Mouse (Mus musculus) CH12.LX (cell line): ENCODE measurements at regions not wholly inside any gene's neighbourhood (a gene's known extent, or its start where the extent isn't known, plus 50 kb on each side); places are given as distances from the start of the nearest gene placed in this dataset.

ENCODE experiments used
- DNase-seq: peaks from one replicate; pipeline ENCODE4 v3.0.0-alpha.2; 2013; ENCODE audit errors: extremely low read depth
- H3K27ac ChIP-seq: 2 replicates; pipeline ENCODE4 v1.5.1; 2012; ENCODE audit warnings: low read depth, mild to moderate bottlenecking, control low read depth, moderate library complexity; ENCODE audit not compliant: insufficient read depth
- H3K27me3 ChIP-seq: replicated peaks from 2 replicates; pipeline ENCODE3; 2012; ENCODE audit warnings: inconsistent platforms
- H3K36me3 ChIP-seq, 2 experiments: replicated peaks in 1 of 2; 2 replicates each; pipeline versions ENCODE3 to v1.6.1; 2012; ENCODE audit warnings: inconsistent platforms in 1 of 2, low read length in 1 of 2, mild to moderate bottlenecking in 1 of 2, mixed read lengths in 1 of 2, moderate library complexity in 1 of 2; ENCODE audit not compliant: control insufficient read depth in 1 of 2, insufficient read depth in 1 of 2
- H3K4me1 ChIP-seq, 2 experiments: 2 replicates each; pipeline ENCODE4 v1.6.1; 2012; ENCODE audit warnings: inconsistent platforms in 1 of 2, moderate library complexity in 1 of 2; ENCODE audit not compliant: insufficient read depth in 2 of 2, control insufficient read depth in 1 of 2
- H3K4me2 ChIP-seq: 2 replicates; pipeline ENCODE4 v1.6.1; 2012; ENCODE audit warnings: low read depth, mild to moderate bottlenecking, control low read depth; ENCODE audit not compliant: poor library complexity, insufficient read depth, severe bottlenecking
- H3K4me3 ChIP-seq, 3 experiments: fragments of 150-350 bp in 1 of 3; sonication (generic) in 1 of 3; replicated peaks in 1 of 3; 2 replicates each; pipeline versions ENCODE3 to v1.5.1; 2011 to 2012; ENCODE audit warnings: low read depth in 2 of 3, low read length in 2 of 3, mild to moderate bottlenecking in 2 of 3, moderate library complexity in 2 of 3, control low read depth in 1 of 3, improper control_type of control experiment in 1 of 3, inconsistent platforms in 1 of 3, mixed read lengths in 1 of 3; ENCODE audit not compliant: poor library complexity in 1 of 3
- H3K79me2 ChIP-seq: replicated peaks from 2 replicates; pipeline ENCODE4 v1.6.1; 2012; ENCODE audit warnings: mild to moderate bottlenecking, moderate library complexity; ENCODE audit not compliant: control insufficient read depth, poor library complexity, insufficient read depth, severe bottlenecking; ENCODE audit errors: extremely low read depth
- H3K9ac ChIP-seq: 2 replicates; pipeline ENCODE4 v1.6.1; 2012; ENCODE audit warnings: low read depth, mild to moderate bottlenecking, control low read depth, moderate library complexity; ENCODE audit not compliant: insufficient read depth
- H3K9me3 ChIP-seq: replicated peaks from 2 replicates; pipeline ENCODE3; 2012; ENCODE audit warnings: low read length, inconsistent platforms, mixed read lengths
- CHD1 ChIP-seq: IDR thresholded peaks from 2 replicates; pipeline ENCODE4 v1.6.1; 2012; ENCODE audit warnings: low read depth, low read length, improper control_type of control experiment, inconsistent platforms
- CHD2 ChIP-seq: IDR thresholded peaks from 2 replicates; pipeline ENCODE4 v1.6.1; 2011; ENCODE audit warnings: low read length, improper control_type of control experiment
- CTCF ChIP-seq, 2 experiments: IDR thresholded peaks in 1 of 2; conservative IDR thresholded peaks in 1 of 2; 2 replicates each; pipeline ENCODE4 v1.5.1; 2011 to 2012; ENCODE audit warnings: low read depth in 2 of 2, low read length in 2 of 2, improper control_type of control experiment in 1 of 2, inconsistent platforms in 1 of 2, mild to moderate bottlenecking in 1 of 2, moderate library complexity in 1 of 2
- E2F4 ChIP-seq: IDR thresholded peaks from 2 replicates; pipeline ENCODE4 v1.6.1; 2011; ENCODE audit warnings: low read depth, low read length, improper control_type of control experiment; ENCODE audit not compliant: insufficient replicate concordance
- ELF1 ChIP-seq: IDR thresholded peaks from 2 replicates; pipeline ENCODE4 v1.6.1; 2014; ENCODE audit warnings: low read depth, mild to moderate bottlenecking, inconsistent platforms, low read length, improper control_type of control experiment
- ETS1 ChIP-seq: conservative IDR thresholded peaks from 2 replicates; pipeline ENCODE4 v1.6.1; 2012; ENCODE audit warnings: low read depth, mild to moderate bottlenecking, inconsistent platforms, low read length, improper control_type of control experiment, moderate library complexity
- JUN ChIP-seq: IDR thresholded peaks from 2 replicates; pipeline ENCODE4 v1.6.1; 2011; ENCODE audit warnings: low read depth, mild to moderate bottlenecking, low read length, improper control_type of control experiment, moderate library complexity; ENCODE audit not compliant: insufficient read depth
- JUND ChIP-seq: conservative IDR thresholded peaks from 2 replicates; pipeline ENCODE4 v1.6.1; 2011; ENCODE audit warnings: low read depth, low read length, improper control_type of control experiment
- MAFK ChIP-seq: IDR thresholded peaks from 2 replicates; pipeline ENCODE4 v1.6.1; 2011; ENCODE audit warnings: low read length, improper control_type of control experiment; ENCODE audit not compliant: insufficient replicate concordance
- MAX ChIP-seq: IDR thresholded peaks from 2 replicates; pipeline ENCODE4 v1.6.1; 2011; ENCODE audit warnings: low read length, improper control_type of control experiment
- POLR2A ChIP-seq: IDR thresholded peaks from 2 replicates; pipeline ENCODE4 v1.6.1; 2011; ENCODE audit warnings: low read depth, mild to moderate bottlenecking, improper control_type of control experiment, low read length
- RCOR1 ChIP-seq: conservative IDR thresholded peaks from 2 replicates; pipeline ENCODE4 v1.6.1; 2012; ENCODE audit warnings: low read depth, mild to moderate bottlenecking, inconsistent platforms, low read length, improper control_type of control experiment
- SIN3A ChIP-seq: IDR thresholded peaks from 2 replicates; pipeline ENCODE4 v1.6.1; 2012; ENCODE audit warnings: low read length, improper control_type of control experiment, inconsistent platforms
- SMC3 ChIP-seq: IDR thresholded peaks from 2 replicates; pipeline ENCODE4 v1.6.1; 2011; ENCODE audit warnings: low read depth, low read length, improper control_type of control experiment
- UBTF ChIP-seq: IDR thresholded peaks from 2 replicates; pipeline ENCODE4 v1.6.1; 2012; ENCODE audit warnings: low read depth, mild to moderate bottlenecking, inconsistent platforms, low read length, improper control_type of control experiment, moderate library complexity
- USF1 ChIP-seq: IDR thresholded peaks from 2 replicates; pipeline ENCODE4 v1.6.1; 2014; ENCODE audit warnings: low read depth, mild to moderate bottlenecking, inconsistent platforms, low read length, improper control_type of control experiment
- ZC3H11A ChIP-seq: IDR thresholded peaks from 2 replicates; pipeline ENCODE4 v1.6.1; 2012; ENCODE audit warnings: low read depth, mild to moderate bottlenecking, inconsistent platforms, low read length, improper control_type of control experiment
- ZMIZ1 ChIP-seq: IDR thresholded peaks from 2 replicates; pipeline ENCODE4 v1.6.1; 2012; ENCODE audit warnings: low read depth, mild to moderate bottlenecking, inconsistent platforms, low read length, improper control_type of control experiment
- dilution Hi-C: fragments of 300-500 bp; cut with MboI; formaldehyde crosslinking; loops from 2 replicates; pipeline ENCODE4 v1.14.3; 2020; ENCODE audit warnings: low sequenced_read_pairs; ENCODE audit not compliant: extremely low pct_unique_long_range_greater_than_20kb, extremely low pct_ligation_motif_present
- in situ Hi-C: fragments of 300-500 bp; cut with MboI; formaldehyde crosslinking; loops from 3 replicates; pipeline ENCODE4 v1.14.3; 2019; ENCODE audit warnings: low sequenced_read_pairs, low pct_ligation_motif_present, low pct_unique_long_range_greater_than_20kb, mixed read lengths

GRCm38 (mm10) chr16:57890135-57890534 is 135.6 kb upstream of the Col8a1 start:
- Histone ChIP-seq H3K36me3 (no peaks in the 10 kb centered on the region), H3K79me2 (no peaks in the 10 kb centered on the region), H3K4me1 (no peaks in the 10 kb centered on the region; a peak in 1 of 4 replicates), H3K4me3 (no peak overlapping the region), H3K9me3 (no peaks in the 10 kb centered on the region), H3K27ac (no peak overlapping the region), H3K4me2 (no peak overlapping the region), H3K27me3 (peaks cover 7% of the 10 kb centered on the region), H3K9ac (no peak overlapping the region)
- dilution Hi-C loops (no loop called here), in situ Hi-C loops (no loop called here)
- TF ChIP-seq POLR2A (no peak), MAX (no peak), CHD1 (no peak), E2F4 (no peak), UBTF (no peak), USF1 (no peak), RCOR1 (no peak), CTCF (conservative IDR thresholded peaks at IDR 0.05 in 1 of 2, IDR thresholded peaks at IDR 0.05 in 1 of 2; ENCODE audit: low read depth in 2 of 2, low read length in 2 of 2) (no peak), JUN (no peak), SIN3A (no peak), ZC3H11A (no peak), JUND (no peak), SMC3 (no peak), ELF1 (no peak), ZMIZ1 (no peak), CHD2 (no peak), MAFK (no peak), ETS1 (no peak)
- DNase-seq = no peak

GRCm38 (mm10) chr16:57893111-57893510 is 138.6 kb upstream of the Col8a1 start:
- no peaks in the 10 kb centered on the region for H3K36me3 ChIP-seq
- H3K4me3 ChIP-seq = no peak overlapping the region
- TF ChIP-seq UBTF = no peak
- TF ChIP-seq E2F4 = no peak
- no peak overlapping the region for H3K27ac ChIP-seq
- H3K4me2 ChIP-seq = no peak overlapping the region
- in situ Hi-C loops = no loop called here
- dilution Hi-C loops = no loop called here
- no peak for DNase-seq
- H3K9me3 ChIP-seq = no peaks in the 10 kb centered on the region
- H3K27me3 ChIP-seq = peaks cover 8% of the 10 kb centered on the region
- H3K4me1 ChIP-seq = no peaks in the 10 kb centered on the region; a peak in 1 of 4 replicates
- no peak overlapping the region for H3K9ac ChIP-seq
- H3K79me2 ChIP-seq = no peaks in the 10 kb centered on the region
